Mouse (Mus musculus) gastrocnemius, postnatal 14 days (tissue): Measurements from ENCODE around the gene Wdfy2. TPM values are rescaled to one million over a fixed set of nuclear protein-coding genes. Genes with fewer than 3 reads are reported as not detected.
A peak's percentile ranks its signal among the peaks of the same experiment; 100 is the strongest.
"Not testable (repeated sequence)": the region's sequence is repeated elsewhere in the genome, so short reads cannot be mapped to it uniquely, and the experiment has no call there.

Experiments used
- DNase-seq: peaks from one replicate; pipeline ENCODE4 v3.0.0; 2021; ENCODE audit warnings: mixed read lengths
- intact Hi-C: fragments of 180-260 bp; cut with DNase I; formaldehyde crosslinking; loops from one replicate; pipeline ENCODE4 v1.15.1; 2025; ENCODE audit warnings: low total_unique reads
- long read RNA-seq, 2 experiments: library from polyadenylated mRNA; stranded (forward); transcript quantifications; one replicate each; pipeline ENCODE4 v2.0.0; 2021
- total RNA-seq, 2 experiments: library from RNA; stranded (reverse); gene quantifications; 2 replicates each; pipeline ENCODE4 v1.2.3; 2021

The Wdfy2 gene
- total RNA-seq, result 1 to 10 TPM; 7.4 to 7.8 TPM
- long read RNA-seq, experiment 1, full-length matches to known transcripts, result 3 of 5 reads
- long read RNA-seq, experiment 1, partial matches to known transcripts, result 0 of 5 reads
- long read RNA-seq, experiment 1, other reads (novel, unspliced or antisense), result 2 of 5 reads
- long read RNA-seq, experiment 2, full-length matches to known transcripts, result 6 of 13 reads
- long read RNA-seq, experiment 2, partial matches to known transcripts, result 2 of 13 reads
- long read RNA-seq, experiment 2, other reads (novel, unspliced or antisense), result 5 of 13 reads

DNA sequence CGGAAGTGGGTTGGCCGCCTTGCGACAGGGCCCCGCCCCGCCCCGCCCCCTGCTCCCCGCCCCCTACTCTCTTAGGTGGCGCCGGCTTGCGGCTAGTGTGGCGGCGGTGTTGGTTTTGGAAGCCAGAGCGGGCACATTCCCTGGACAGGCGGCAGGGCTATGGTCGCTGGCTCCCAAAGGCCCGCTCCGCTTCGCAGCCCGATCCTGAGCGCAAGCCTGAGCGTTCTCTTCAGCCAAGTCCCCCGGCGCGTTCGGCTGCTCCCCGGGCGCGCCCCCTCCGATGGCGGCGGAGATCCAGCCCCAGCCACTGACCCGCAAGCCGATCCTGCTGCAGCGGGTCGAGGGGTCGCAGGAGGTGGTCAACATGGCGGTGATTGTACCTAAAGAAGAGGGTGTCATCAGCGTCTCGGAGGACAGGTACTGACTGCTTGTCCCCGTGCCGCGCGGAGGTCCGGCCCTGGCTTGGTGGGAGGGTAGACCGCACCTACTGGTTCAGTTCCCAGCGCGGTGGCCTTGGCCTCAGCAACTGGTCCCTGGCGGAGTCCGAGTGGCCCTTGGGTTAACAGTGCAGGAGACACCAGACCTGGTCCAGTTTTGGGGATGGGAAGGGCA is at the start of gene Wdfy2:
Gene Wdfy2 (plus strand): TSS at position 38 of the 612 bp plus-strand sequence.
- peak; percentile 64 for DNase-seq
- intact Hi-C loops, result no loop called here

DNA sequence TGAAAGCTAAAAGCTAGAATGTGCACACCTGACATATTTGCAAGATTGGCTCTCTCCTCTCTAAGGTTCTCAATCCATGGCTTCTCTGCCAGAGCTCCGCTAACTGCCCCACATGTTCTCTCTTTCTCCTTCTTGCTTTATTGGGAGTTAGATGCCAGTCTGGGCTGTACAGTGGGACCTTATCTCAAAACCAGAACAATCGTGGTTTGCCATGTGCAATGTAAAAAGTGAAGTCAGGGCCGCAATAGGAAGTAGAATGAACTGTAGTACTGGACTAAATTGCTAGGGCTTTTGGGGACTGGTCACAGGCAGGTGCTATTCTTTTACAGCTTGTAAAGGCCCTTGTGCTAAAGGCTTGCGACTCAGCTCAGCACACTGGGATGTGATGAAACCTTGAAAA is 48.2 kb upstream of the Wdfy2 start:
- intact Hi-C loops, result no loop called here
- no peak for DNase-seq

DNA sequence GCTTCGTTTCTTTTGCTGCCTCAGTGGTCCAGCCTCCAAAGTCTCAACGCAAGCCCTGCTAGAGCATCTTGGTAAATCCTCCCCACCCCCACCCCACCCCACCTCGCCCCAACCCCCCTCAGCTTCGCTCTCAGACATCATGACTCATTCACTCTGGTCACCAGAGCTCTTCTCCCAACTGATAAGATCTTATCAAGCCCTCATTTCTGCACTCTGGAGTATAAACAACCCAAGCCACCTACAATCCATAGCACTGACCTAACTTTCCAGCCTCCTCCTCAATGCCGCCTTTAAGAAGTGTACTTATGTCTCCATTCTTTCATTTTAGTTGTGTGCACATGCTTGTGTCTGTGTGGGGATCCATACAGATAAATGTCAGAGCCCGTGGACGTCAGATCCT is 41.8 kb upstream of the Wdfy2 start:
- intact Hi-C loops, result no loop called here
- DNase-seq, result no peak

DNA sequence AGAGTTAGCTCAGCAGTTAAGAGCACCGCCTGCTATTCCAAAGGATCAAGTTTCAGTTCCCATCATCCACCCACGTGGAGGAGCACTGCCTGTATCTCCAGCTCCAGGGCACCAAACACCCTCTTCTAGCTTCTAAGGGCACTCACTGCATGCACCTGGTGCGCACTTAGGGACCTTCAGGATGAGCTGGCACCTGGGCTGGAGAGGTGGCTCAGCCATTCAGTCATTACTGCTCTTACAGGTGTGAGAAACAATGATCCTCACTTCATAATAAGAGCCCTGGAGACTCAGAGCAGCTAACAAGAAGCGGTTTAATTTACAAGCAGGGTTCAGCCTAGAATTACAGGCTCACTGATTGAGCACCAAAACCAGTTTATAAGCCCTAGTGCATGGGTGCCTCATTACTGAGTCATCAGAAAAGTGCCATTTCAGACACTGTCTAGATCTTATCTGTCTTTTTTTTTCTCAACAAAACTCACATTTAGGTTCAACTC is 38.8 kb upstream of the Wdfy2 start:
- intact Hi-C loops, result no loop called here
- no peak for DNase-seq

DNA sequence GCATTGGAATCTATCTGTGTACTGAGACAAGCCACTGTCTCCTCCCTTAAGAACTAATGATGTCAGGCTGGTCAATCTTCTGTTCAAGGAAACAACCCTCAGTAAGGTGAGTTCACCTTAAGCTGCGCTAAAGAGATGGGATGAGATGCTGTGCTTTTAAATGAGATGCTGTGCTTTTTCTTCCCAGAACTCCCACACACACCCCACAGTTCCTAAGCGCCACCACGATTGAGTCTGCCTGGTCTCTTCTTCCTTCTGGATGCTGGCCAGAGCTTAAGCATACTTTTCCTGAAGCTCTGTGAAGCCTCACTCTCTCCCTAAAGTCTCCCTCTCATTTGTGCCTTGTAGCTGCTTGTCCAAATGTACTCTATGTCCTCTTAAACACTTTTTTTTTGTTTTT is 36.7 kb upstream of the Wdfy2 start:
- no peak for DNase-seq
- intact Hi-C loops, result no loop called here

DNA sequence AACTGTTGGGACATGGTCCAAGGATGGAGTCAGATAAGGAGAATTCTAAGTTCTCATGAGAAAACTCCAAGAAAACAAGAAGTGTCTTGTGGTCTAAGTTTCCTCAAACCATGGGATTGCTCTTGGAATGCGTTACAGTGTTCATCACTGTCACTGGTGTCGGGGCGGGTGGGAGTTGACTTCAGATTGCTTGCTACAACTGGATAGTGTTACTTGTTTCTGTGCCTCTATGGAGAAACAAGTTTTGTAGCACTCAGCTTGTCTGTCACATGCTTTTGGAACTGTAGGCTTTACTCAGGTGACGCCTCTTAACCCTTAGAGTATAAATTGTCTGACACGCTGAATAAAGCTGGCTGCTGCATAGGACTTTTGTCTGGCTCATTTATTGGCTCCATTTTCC is 34.3 kb upstream of the Wdfy2 start:
- intact Hi-C loops, result no loop called here

DNA sequence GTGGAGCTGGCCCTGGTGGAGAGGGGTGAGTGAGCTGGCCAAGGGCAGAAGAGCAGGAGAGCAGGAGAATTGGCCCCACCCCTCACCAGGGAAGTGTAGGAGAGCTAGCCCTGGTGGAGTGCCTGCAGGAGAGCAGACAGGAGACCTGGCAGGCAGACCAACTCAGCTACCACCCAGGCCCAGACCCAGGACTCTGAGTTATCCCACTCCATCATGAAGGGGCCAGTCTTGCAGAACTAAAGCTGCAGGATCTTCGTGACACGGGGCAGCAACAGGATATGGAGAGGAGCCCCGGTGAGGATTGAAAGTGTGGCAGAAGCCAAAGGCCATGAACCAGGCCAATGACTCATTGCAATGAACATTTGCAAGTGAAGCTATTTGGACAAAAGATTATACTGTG is 30.6 kb upstream of the Wdfy2 start:
- DNase-seq, result peak; percentile 9
- intact Hi-C loops, result no loop called here

More for the DNA sequence above, 34.3 kb upstream of the Wdfy2 start:
- DNase-seq, result no peak

DNA sequence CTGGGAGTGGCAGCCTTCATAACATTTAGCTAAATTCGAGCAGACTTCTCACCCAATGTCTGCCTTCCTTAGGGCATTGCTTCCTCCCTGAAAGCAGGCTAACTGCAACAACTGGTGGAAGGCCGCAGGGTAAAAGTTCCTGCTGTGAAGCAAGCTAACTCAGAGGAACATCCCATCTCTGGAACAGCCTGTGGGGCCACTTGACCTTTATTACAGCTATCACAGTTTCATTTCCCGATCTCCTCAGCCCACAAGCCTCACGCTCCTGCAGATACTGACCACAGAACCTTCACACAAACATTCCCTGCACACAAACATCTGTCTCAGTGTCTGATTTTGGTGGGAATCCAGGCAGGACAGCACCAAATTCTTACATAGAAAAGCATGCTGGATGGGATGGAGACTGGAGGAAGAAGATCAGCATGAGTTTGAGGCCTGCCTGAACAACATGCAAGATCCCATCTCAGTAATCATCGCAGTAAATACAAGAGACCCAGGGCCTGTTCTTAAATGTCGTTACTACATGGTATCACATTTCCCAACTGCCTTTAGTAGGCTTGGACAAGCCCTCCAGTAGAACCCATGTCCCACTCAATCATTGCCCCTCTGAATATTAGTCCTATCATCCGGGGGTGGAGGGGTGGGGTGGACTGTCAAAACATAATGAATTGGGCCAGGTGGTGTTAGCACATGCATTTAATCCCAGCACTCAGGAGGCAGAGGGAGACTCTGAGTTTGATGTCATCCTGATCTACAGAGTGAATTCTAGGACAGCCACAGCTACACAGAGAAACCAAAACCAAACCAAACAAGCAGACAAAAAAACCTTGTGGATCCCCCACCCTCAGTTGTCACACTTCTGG is 28.6 kb upstream of the Wdfy2 start:
- DNase-seq, result no peak
- intact Hi-C loops, result no loop called here

DNA sequence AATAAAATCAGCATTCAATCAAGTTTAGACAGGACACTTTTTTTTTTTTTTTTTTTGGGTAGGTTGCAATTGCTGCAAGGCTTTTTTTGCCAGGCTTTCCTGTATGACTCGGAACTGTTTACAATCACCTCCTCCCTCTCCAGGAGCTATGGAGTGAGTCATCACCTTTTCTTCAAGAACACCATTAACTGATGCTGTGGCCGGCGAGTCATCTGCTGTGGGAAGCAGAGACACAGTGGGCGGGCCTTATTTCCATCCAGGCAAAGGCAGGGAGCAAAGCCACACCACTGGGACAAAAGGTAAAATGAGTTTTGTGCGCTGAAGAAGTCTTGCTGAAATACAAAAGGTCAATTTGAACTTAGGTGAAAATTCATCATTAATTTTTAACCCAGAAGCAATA is 24.7 kb upstream of the Wdfy2 start:
- no peak for DNase-seq
- intact Hi-C loops, result no loop called here

DNA sequence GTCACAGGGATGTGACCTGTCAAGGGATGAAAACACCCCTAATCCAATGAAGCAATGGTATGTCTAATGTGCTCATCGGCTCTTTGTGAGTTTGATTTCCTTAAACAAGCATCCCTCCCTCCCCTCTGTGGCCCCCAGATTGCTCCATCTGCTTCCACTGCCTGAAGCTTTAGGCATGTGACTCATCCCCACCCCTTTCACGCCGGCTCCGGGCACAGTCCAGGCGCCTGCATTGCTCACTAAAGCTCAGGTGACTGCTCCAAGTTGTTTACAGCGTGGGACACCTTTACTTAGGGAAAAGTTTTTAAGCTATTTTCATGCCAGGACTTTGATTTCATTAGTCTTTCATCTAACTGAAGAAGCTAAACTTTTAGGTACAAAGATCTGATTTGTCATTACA is 22.9 kb upstream of the Wdfy2 start:
- DNase-seq, result no peak
- intact Hi-C loops, result no loop called here

DNA sequence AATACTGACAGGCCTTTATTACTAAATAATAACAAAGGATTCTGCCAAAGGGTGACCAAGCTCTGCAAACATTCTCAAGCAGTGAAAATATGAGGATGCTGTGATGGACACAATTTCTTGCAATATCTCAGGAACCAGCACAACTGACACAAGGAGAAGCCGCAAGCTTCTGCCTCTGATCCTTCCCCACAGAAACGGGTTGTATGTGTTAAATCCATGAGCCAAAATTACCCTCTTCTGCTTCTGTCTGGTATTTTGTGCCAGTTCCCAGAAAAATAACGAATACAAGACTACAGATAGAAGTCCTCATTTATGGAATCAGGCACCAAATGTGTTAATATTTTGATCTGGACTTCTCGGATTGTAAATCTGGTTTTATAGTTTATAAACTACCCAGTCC is 20.7 kb upstream of the Wdfy2 start:
- intact Hi-C loops, result no loop called here
- DNase-seq, result no peak

DNA sequence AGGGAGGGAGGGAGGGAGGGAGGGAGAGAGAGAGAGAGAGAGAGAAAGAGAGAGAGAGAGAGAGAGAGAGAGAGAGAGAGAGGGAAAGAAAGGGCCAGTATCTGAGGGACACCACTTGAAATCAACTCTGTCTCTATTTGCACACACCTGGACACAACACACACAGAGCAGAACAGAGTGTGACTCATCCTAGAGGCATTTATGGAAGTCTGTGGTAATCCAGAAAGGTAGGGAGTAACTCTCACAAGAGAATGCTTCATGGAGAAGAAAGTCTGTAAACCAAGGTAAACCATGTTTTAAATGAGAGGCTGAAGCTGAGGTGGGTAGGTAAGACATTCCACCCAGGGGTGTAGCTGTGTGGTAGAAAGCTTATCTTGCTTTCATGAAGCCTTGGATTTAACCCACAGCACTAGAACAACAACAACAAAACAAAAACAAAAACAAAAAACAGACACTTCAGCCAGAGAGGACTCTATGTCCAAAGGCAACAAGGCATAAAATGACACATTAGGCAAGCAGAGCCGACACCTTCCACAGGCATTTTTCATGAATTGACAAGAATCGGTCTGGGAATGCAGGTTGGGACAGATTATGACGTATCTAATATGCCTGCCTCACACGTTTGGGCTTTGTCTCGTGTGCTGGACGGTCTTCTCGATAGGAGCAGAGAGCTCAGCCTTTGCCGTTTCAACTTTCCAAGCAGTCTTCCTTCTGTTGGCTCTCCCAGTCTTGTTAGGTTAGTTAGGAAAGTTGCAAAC is 11.7 kb upstream of the Wdfy2 start:
- intact Hi-C loops, result no loop called here
- no peak for DNase-seq

DNA sequence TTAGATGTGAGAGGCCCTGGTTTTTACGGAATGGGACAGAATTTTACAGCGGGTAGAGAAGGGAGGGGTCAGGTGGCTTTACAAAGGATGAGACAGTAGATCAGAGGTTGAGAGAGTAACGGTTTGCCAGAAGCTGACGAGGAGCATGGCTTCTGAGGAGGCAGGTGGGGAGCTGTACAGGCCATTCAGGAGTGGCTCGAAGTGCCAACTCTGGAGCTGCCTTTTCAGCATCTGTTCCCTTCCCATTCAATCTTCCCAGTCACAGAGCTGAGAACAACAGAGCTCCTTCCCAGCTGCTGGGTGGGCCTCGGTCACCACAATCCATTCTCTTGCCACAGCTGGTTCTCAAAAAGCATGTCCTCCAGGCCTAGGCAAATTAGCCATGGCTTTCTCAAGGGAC is 8.2 kb upstream of the Wdfy2 start:
- DNase-seq, result no peak
- intact Hi-C loops, result no loop called here

DNA sequence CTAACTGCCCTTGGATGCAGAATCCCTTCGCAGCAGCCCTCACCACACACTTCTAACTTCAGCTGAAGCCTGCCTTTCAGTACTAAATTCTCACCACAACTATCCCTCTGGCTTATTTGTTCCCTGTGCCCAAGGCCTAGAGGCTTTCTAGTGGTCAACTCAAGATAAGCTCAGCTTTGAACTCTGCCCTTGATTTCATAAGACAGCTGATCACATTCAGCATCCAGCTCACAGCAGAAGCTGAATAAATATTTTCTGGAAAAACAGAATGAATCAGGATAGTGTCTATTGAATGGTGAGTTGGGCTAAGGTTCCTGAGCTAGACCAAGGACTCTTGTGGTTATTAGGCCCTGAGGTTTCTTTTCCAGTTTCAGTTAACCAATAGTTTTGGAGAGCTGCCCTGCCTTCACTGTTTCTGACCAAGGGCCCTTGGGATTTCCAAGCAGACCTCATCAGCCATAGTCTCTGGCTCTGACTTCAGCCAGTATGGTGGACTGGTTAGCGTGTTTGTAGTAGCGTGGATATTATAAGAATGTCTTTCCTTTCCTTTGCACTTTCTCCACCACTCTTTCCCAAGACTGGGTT is 5.7 kb upstream of the Wdfy2 start:
- intact Hi-C loops, result no loop called here

DNA sequence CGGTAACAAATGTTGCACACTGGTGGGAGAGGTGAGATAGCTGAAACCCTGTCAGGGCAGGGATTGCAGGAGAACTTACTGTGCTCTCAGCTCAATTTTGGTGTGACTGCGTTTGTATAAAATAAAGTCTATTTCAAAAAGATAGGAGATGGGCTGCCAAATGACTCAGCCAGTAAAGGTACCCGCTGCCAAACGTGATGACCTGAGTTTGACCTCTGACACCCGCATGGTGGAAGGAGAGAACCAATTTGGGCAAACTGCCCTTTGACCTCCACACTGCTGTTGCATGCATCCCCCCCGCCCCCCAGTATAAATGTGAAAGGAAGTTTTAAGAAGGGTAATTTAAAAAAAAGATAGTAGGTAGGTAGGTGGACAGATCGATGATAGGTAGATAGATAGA is 4.4 kb upstream of the Wdfy2 start:
- no peak for DNase-seq
- intact Hi-C loops, result no loop called here

More for the DNA sequence above, 5.7 kb upstream of the Wdfy2 start:
- no peak for DNase-seq

DNA sequence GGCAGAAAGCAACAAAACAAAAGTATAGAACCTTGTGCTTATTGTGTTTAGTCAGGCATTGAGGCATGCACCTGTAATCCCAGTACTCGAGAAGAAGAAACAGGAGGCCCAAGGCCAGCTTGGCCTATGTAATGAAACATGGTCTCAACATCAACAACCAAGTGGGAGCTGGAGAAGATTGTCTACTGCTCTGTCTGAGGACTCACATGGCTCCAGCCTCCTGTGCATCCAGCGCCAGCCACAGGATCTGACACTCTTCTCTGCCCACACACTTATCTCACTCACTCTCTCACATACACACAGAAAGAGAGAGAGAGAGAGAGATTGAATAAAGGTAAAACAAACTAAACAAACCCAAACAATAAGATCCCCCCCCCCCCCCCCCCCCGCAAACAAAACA is 3.9 kb upstream of the Wdfy2 start:
- no peak for DNase-seq
- intact Hi-C loops, result no loop called here

DNA sequence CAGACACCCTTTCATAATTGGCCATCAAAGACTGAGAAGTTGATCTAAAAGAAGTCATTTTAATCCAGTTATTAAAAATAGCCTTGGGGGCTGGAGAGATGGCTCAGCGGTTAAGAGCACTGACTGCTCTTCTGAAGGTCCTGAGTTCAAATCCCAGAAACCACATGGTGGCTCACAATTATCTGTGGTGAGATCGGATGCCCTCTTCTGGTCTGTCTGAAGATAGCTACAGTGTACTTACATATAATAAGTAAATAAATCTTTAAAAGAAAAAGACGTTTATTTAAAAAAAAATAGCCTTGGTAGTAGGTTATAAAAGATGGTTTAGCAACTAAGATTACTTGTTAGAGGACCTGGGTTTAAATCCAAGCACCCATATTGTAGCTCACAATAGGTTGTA is 1.7 kb upstream of the Wdfy2 start:
- DNase-seq, intact Hi-C loops: not testable (repeated sequence)

DNA sequence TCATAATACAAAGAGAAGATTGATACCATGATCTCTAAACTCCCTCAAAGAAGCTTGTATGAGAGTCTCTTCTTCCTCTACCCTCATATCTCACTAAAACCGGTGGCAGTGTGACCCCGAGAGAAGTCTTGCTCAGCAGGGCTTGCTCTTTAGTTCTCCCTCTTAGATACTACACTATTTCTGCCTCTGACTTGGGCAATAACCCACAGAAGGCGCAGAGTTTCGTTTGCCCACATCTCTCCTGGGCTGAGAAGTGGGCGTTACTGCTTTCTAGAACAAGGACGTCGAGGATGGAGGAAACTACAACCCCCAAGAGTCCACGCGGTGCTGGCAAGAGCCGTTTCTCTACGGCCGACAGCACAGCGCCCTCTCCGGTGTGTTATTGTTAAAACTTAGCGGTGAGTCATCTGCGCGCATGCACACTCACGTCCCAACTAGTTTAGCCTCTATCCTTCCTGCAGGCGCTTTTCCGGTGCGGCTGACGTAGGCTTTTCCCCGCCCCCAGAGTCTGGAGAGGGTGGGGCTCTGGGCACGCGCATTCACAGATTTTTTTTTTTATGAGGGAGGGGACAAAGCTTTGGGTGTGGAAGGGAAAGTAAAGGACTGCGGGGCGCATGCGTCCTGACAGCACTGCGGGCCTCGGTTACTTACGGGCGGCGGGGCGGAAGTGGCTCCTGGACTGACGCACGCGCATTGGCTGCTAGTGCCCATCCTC is 395 bp upstream of the Wdfy2 start:
- intact Hi-C loops, result no loop called here
- peak; percentile 97 for DNase-seq

DNA sequence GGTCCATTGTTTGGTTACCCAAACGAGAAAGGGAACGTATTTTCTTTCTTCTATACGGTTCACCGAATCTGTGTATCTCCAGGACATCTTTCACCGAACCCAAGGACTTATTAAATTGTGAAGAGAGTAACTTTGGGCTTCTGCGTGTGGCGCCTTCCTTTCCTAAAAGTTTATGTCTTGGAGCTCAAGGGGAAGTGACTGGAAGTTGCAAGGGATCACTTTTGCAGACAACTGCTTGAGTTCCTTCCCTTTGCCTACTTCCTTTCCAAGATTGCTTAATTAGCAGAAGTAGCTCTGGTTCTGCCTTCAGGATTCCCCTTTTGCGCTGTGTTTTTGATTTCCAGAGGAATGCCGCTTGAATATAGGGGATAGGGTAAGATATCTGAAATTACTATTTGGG is 858 bp downstream of the Wdfy2 start:
- DNase-seq, result no peak

More for the DNA sequence above, 858 bp downstream of the Wdfy2 start:
- intact Hi-C loops, result no loop called here
